In the genomic region with DNA sequence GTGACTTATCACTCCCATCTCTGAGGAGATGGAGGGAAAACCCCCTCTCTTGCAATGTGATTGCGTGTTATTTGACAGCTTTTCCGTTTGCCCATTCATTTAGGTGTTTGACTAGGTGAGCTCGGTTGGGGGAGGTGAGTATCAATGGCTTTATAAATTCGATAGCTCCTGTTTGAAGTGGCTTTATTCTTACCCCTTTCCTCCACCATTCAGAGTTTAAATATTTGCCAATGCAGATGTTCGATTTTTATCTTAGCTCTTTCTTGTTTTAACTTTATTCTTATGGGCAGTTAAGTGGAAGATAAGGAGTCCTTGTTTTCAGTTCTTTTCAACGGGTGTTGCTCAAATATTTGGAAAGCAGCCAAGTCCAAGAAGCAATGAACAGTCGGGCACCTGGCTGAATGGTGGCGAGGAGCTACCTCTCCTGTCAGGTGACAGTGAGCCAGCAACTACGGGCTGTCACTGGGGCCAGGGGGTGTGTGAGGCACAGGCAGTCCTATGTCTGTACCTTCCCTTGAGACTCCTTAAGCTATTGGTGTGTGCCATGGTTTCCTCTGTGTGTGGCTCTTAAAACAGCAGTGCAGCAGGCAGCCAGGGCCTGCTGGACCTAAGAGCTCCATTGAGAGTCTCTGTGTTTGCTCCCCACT, we compare ENCODE assay signal across 9 mouse cellular contexts.
DNase-seq lines count a peak whose midpoint lies in the region.
"Had no signal": no experiment of that assay in that cellular context is flagged by ENCODE, and none has a peak within 500 bp of the region (broad histone marks: within the 10 kb centered on the region; RNA-seq: fewer than 3 reads in every experiment).

No protein-coding gene starts in this region.

- peak; percentile 2 for DNase-seq in 3134 (ENCODE audit: extremely low read depth, insufficient read length, low spot score)
- peak; percentile 37 for DNase-seq in ZHBTc4 (ENCODE audit: low read depth, low spot score)
- DNase-seq in kidney, adult 18-20 months: peak; percentile 38
- DNase-seq in lung, postnatal 10 days: peak; percentile 27
- DNase-seq in thymus, postnatal 0 days (ENCODE audit: low spot score): no peak
- DNase-seq in spleen, postnatal 14 days (ENCODE audit: low spot score in 2 of 2): no peak
- DNase-seq in layer of hippocampus, adult 11-12 months (ENCODE audit: low spot score): no peak
- DNase-seq in cerebellum, adult 11-12 months: no peak
- DNase-seq: liver, embryonic 13.5 days had no signal

Comparison
In these comparisons a context has a peak if more than half of its experiments do, and no peak if none do; other contexts are left out.
1. DNase-seq: peak in 3134 (single experiment), ZHBTc4 (single experiment), kidney, adult 18-20 months (single experiment) and lung, postnatal 10 days (single experiment); none in thymus, postnatal 0 days (single experiment), spleen, postnatal 14 days (0 of 2), layer of hippocampus, adult 11-12 months (single experiment) and cerebellum, adult 11-12 months (single experiment).